Mouse (Mus musculus) forebrain, embryonic 12.5 days (tissue): ENCODE data around the gene Bnc2. TPM values are rescaled to one million over a fixed set of nuclear protein-coding genes. Genes with fewer than 3 reads are reported as not detected.

Experiments used
- ATAC-seq: fragments of 200-750 bp; cut with Nextera tagmentation; 2 replicates; pipeline ENCODE4 v1.8.0; 2017; ENCODE audit warnings: moderate TSS enrichment; ENCODE audit not compliant: low FRiP score
- H3K27ac ChIP-seq: fragments of 300-500 bp; sonication (generic); 2 replicates; pipeline ENCODE4 v1.5.1; 2016; ENCODE audit warnings: mild to moderate bottlenecking
- H3K27me3 ChIP-seq: fragments of 300-500 bp; sonication (generic); 2 replicates; pipeline ENCODE4 v1.6.1; 2016; ENCODE audit warnings: mild to moderate bottlenecking
- H3K36me3 ChIP-seq: fragments of 300-500 bp; sonication (generic); replicated peaks from 2 replicates; pipeline ENCODE4 v1.6.1; 2016; ENCODE audit warnings: mild to moderate bottlenecking
- H3K4me1 ChIP-seq: fragments of 300-500 bp; sonication (generic); 2 replicates; pipeline ENCODE4 v1.6.1; 2016
- H3K4me2 ChIP-seq: fragments of 300-500 bp; sonication (generic); 2 replicates; pipeline ENCODE4 v1.6.1; 2016; ENCODE audit warnings: mild to moderate bottlenecking, moderate library complexity
- H3K4me3 ChIP-seq: fragments of 300-500 bp; sonication (generic); replicated peaks from 2 replicates; pipeline ENCODE4 v1.5.1; 2016; ENCODE audit warnings: mild to moderate bottlenecking
- H3K9ac ChIP-seq: fragments of 300-500 bp; sonication (generic); 2 replicates; pipeline ENCODE4 v1.6.1; 2016; ENCODE audit warnings: mild to moderate bottlenecking
- H3K9me3 ChIP-seq: fragments of 300-500 bp; sonication (generic); 2 replicates; pipeline ENCODE4 v1.6.1; 2016
- WGBS: fragments of 180-500 bp; shearing (Covaris S2); methylation state at CpG from one replicate; pipeline ENCODE4 v1.1.7; 2016; 5-methylcytosine and 5-hydroxymethylcytosine counted together
- polyA plus RNA-seq: library from polyadenylated mRNA; unstranded; fragments of >200 nt; fragmentation: Nextera tagmentation; extraction: Ambion mirVana; gene quantifications from 2 replicates; pipeline ENCODE4 v1.2.1, GENCODE M21; 2016

The Bnc2 gene
- polyA plus RNA-seq, 1 experiment from 2014 or later = 7.2 TPM

DNA sequence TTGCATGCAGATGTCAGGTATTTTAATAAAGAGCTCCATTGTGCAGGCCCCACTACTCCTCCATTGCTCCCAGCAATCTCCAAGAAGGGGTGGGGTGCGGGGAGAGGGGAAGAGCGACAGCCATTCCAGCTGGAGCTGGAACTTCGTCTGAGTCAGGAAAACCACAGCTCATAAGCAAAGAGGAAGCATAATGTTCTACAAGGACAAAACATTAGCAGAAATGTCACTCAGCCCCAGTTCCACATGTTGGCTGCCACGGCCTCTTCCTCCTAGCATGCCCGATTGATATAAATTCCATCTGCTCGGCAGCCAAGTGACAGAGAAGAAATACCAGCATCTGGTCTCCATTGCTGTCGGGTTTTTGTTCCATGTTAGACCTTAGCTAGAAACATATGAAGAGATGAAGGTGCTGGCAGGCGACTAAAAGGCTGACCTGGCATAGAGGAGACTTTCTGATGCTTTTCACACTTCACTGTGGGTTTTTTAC, 312.7 kb downstream of the Bnc2 start:
- 54% methylated on average over 8 of the region's 8 CpGs for WGBS
- Histone ChIP-seq H3K4me3 (no peak overlapping the region), H3K27me3 (no peaks in the 10 kb centered on the region), H3K4me1 (peaks cover 9% of the 10 kb centered on the region), H3K9ac (no peak overlapping the region), H3K36me3 (no peaks in the 10 kb centered on the region), H3K9me3 (no peaks in the 10 kb centered on the region), H3K27ac (peak overlapping the region; percentile 36; the same call in 1 of the 2 replicates), H3K4me2 (no peak overlapping the region)
- no peak for ATAC-seq

GRCm38 (mm10) chr4:84361165-84361564, 313.9 kb downstream of the Bnc2 start:
- no peak for ATAC-seq
- Histone ChIP-seq H3K27me3 (no peaks in the 10 kb centered on the region), H3K9me3 (no peaks in the 10 kb centered on the region), H3K4me1 (peaks cover 19% of the 10 kb centered on the region), H3K27ac (no peak overlapping the region), H3K9ac (no peak overlapping the region), H3K4me2 (no peak overlapping the region), H3K4me3 (no peak overlapping the region), H3K36me3 (no peaks in the 10 kb centered on the region)
- WGBS = 75% methylated on average over 5 of the region's 5 CpGs

DNA sequence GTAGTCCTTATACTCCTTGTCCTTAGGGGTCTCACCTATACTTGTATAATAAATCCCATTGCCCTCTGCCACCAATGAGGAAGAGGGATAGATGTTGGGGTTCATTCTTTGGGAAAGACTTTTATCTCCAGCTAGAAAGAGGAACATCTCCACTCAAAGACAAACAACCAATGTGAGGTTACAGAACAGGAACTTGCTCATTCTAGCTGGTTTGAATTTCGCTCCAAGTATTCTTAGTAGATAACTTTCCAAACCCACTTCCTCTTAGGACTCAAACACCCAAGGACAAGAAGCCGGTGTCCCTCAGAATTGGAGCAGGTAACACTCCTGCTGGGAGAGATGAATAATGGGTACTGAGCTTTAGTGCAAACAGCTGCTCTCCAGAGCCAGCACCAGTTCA, 315.1 kb downstream of the Bnc2 start:
- Histone ChIP-seq H3K27ac (no peak overlapping the region), H3K9me3 (no peaks in the 10 kb centered on the region), H3K36me3 (no peaks in the 10 kb centered on the region), H3K4me2 (no peak overlapping the region), H3K9ac (no peak overlapping the region), H3K4me3 (no peak overlapping the region), H3K27me3 (no peaks in the 10 kb centered on the region), H3K4me1 (peaks cover 21% of the 10 kb centered on the region)
- WGBS = 90% methylated on average over 2 of the region's 2 CpGs
- ATAC-seq = no peak

GRCm38 (mm10) chr4:84358204-84358603, 316.9 kb downstream of the Bnc2 start:
- no peak overlapping the region for H3K9ac ChIP-seq
- ATAC-seq = no peak
- H3K4me3 ChIP-seq = no peak overlapping the region
- no peaks in the 10 kb centered on the region for H3K27me3 ChIP-seq
- no peak overlapping the region for H3K4me2 ChIP-seq
- no peaks in the 10 kb centered on the region for H3K36me3 ChIP-seq
- WGBS = 40% methylated on average over 2 of the region's 2 CpGs
- H3K9me3 ChIP-seq = no peaks in the 10 kb centered on the region
- no peak overlapping the region for H3K27ac ChIP-seq
- peaks cover 21% of the 10 kb centered on the region for H3K4me1 ChIP-seq

DNA sequence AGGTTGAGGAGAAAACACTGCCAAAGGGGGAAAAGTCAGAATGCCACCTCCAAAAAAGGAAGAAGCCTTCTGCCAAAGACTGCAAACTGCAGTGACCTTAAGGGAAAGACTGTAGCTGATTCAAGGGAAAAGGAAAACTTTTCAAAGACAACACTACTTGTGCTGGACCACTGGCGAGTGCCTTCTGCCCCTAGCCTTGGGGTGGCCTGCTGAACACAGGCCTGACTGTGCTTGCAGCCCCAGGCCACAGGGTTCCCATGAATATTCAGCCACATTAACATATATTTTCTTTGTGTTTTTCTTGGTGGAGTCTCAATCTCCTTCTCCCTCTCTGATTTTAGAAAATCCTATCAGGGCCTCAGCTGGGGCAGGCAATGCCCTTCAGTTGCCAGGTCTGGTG, 317.7 kb downstream of the Bnc2 start:
- no peak for ATAC-seq
- 19% methylated on average over 1 of the region's 1 CpGs for WGBS
- no peak overlapping the region for H3K4me2 ChIP-seq
- no peak overlapping the region for H3K9ac ChIP-seq
- H3K36me3 ChIP-seq = no peaks in the 10 kb centered on the region
- no peak overlapping the region for H3K4me3 ChIP-seq
- no peak overlapping the region for H3K27ac ChIP-seq
- H3K4me1 ChIP-seq = peaks cover 19% of the 10 kb centered on the region
- H3K27me3 ChIP-seq = no peaks in the 10 kb centered on the region
- H3K9me3 ChIP-seq = no peaks in the 10 kb centered on the region

DNA sequence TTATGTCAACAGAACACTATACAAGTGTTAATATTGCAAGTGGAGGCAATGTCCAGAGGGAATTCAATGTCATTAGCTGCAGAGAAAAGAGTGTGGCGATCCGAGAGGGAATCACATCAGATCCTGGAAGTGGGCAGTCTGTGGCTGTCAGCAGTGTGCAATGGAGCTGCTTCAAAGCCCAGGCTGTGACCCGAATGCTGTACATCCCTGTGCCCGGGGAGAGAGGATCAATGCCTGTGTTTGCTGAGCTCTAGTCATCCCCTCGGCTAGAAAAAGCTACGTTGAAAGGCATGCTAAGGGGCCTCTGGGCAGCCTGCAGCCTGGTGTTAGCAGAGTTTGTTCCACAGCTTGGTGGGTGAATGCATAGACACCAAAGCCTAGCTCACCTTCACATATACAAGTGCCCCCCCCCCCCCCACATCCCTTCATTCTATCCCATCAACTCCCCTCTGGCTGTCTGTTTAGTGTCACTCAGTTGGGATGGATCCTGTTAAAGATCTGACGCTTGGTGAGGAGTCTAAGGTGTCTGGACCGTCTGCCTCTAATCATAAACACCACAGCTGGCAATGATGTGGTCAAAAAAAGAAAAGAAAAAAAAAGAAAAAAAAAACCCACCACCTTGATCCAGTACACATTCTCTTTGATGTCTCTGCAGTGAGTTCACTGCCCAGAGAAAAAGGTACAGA, 318.5 kb downstream of the Bnc2 start:
- Histone ChIP-seq H3K9ac (no peak overlapping the region), H3K4me3 (no peak overlapping the region), H3K27ac (0 out of 2 replicates have a peak overlapping the region, but pooled peaks have one; percentile 19), H3K4me2 (no peak overlapping the region), H3K27me3 (no peaks in the 10 kb centered on the region), H3K9me3 (no peaks in the 10 kb centered on the region), H3K4me1 (peaks cover 15% of the 10 kb centered on the region), H3K36me3 (no peaks in the 10 kb centered on the region)
- ATAC-seq = peak; percentile 61
- WGBS = 22% methylated on average over 8 of the region's 8 CpGs

- Histone ChIP-seq H3K27ac (no peak overlapping the region), H3K36me3 (no peaks in the 10 kb centered on the region), H3K27me3 (no peaks in the 10 kb centered on the region), H3K4me3 (no peak overlapping the region), H3K4me1 (peaks cover 15% of the 10 kb centered on the region), H3K9me3 (no peaks in the 10 kb centered on the region), H3K4me2 (no peak overlapping the region), H3K9ac (no peak overlapping the region)
- ATAC-seq = no peak
- WGBS = 76% methylated on average over 2 of the region's 2 CpGs
Observed at GRCm38 (mm10) chr4:84352656-84353055, 322.4 kb downstream of the Bnc2 start.

DNA sequence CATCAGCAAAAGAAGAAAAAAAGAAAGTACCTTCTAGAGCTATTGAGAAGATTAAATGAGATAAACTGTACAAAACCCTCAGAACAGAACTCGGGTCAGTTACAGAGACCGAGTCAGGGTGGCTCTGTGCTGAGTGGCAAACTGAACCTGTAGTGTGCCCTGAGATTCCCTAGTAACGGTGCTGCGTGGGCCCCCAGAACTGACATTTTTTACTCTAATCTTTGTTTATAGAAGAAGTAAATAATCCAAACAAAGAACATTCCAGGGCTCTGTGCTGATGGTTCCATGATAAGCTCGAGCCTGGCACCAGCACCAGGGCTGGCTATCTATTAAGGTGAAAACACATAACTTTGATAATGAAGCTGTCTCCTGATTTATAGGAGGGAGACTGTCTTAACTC, 325.5 kb downstream of the Bnc2 start:
- H3K27me3 ChIP-seq = no peaks in the 10 kb centered on the region
- H3K27ac ChIP-seq = no peak overlapping the region
- no peaks in the 10 kb centered on the region for H3K36me3 ChIP-seq
- H3K9me3 ChIP-seq = no peaks in the 10 kb centered on the region
- no peaks in the 10 kb centered on the region for H3K4me1 ChIP-seq
- H3K4me2 ChIP-seq = no peak overlapping the region
- H3K4me3 ChIP-seq = no peak overlapping the region
- 65% methylated on average over 5 of the region's 5 CpGs for WGBS
- no peak for ATAC-seq
- no peak overlapping the region for H3K9ac ChIP-seq

DNA sequence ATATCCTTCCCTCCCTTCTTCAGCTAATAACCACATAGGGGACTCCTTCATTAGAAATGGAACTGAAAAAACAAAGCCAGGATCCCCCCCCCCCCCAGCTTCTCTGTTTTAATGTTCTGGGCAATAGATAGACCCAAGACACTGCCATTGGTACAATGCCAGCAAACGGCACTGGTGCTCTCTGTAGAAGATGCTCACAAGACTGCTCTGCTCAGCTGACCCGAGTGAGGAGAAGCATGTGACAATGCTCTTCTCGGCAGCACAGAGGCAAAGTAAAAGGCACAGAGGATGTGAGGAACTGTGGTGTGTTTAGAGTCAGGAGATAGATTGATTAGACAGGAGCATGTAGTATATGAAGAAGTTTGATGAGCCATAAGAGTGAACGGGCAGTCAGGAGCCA, 335.9 kb downstream of the Bnc2 start:
- Histone ChIP-seq H3K4me1 (no peaks in the 10 kb centered on the region), H3K4me3 (no peak overlapping the region), H3K4me2 (no peak overlapping the region), H3K36me3 (no peaks in the 10 kb centered on the region), H3K9me3 (no peaks in the 10 kb centered on the region), H3K9ac (no peak overlapping the region), H3K27me3 (no peaks in the 10 kb centered on the region), H3K27ac (no peak overlapping the region)
- ATAC-seq = no peak
- WGBS = 70% methylated on average over 4 of the region's 4 CpGs

DNA sequence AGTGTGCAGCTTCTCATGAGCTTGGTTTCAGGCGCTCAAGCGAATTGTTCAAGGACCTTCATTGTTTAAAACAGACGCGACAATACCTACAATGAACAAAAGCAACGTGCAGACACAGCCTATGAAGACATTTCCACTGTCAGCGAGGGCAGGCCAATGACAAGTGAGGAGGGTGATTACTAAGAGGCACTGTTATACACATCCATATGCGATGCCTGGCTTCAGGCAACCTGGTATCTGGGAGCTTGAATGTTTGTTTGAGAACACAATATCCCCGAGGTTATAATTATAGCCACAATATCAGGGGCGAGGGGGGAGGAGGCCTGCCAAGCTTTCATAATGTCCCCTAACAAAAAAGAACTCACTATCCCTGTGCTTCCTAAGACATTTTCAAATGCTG, 343.1 kb downstream of the Bnc2 start:
- H3K9me3 ChIP-seq = no peaks in the 10 kb centered on the region
- no peak for ATAC-seq
- WGBS = 68% methylated on average over 9 of the region's 9 CpGs
- no peaks in the 10 kb centered on the region for H3K36me3 ChIP-seq
- H3K27me3 ChIP-seq = no peaks in the 10 kb centered on the region
- no peaks in the 10 kb centered on the region for H3K4me1 ChIP-seq
- no peak overlapping the region for H3K4me3 ChIP-seq
- H3K27ac ChIP-seq = no peak overlapping the region
- no peak overlapping the region for H3K4me2 ChIP-seq
- no peak overlapping the region for H3K9ac ChIP-seq

- H3K9ac ChIP-seq = no peak overlapping the region
- H3K27me3 ChIP-seq = no peaks in the 10 kb centered on the region
- no peak overlapping the region for H3K4me3 ChIP-seq
- no peak for ATAC-seq
- no peaks in the 10 kb centered on the region for H3K36me3 ChIP-seq
- no peaks in the 10 kb centered on the region for H3K4me1 ChIP-seq
- H3K9me3 ChIP-seq = no peaks in the 10 kb centered on the region
- no peak overlapping the region for H3K4me2 ChIP-seq
- H3K27ac ChIP-seq = no peak overlapping the region
- WGBS = 66% methylated on average over 3 of the region's 3 CpGs
Observed at GRCm38 (mm10) chr4:84331450-84331849, 343.6 kb downstream of the Bnc2 start.

GRCm38 (mm10) chr4:84330509-84330908, 344.6 kb downstream of the Bnc2 start:
- no peaks in the 10 kb centered on the region for H3K27me3 ChIP-seq

DNA sequence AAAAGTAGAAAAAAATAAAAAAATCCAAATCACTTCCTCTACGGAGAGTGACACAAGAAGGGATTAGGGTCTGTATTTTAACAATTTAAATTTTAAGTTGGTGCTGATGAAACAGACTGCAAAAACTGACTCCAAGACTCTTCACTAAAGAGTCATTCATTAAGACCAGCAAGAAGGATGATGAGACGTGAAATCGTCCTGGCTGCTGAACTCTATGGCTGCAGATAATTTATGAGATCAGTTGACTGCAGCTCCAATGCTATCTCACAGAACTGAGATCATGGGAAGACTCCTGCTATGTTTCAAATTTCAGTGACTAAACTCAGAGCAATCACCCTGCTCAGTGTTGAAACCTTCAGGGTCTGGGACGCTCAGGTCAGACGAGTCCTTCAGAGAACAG, 345.4 kb downstream of the Bnc2 start:
- no peak overlapping the region for H3K4me3 ChIP-seq
- 87% methylated on average over 5 of the region's 5 CpGs for WGBS
- no peak overlapping the region for H3K9ac ChIP-seq
- no peak overlapping the region for H3K27ac ChIP-seq
- H3K36me3 ChIP-seq = no peaks in the 10 kb centered on the region
- peaks cover 6% of the 10 kb centered on the region; the same call in 1 of the 2 replicates for H3K4me1 ChIP-seq
- ATAC-seq = no peak
- H3K27me3 ChIP-seq = no peaks in the 10 kb centered on the region
- no peaks in the 10 kb centered on the region for H3K9me3 ChIP-seq
- H3K4me2 ChIP-seq = no peak overlapping the region

More at GRCm38 (mm10) chr4:84330509-84330908, 344.6 kb downstream of the Bnc2 start:
- Histone ChIP-seq H3K27ac (no peak overlapping the region), H3K4me2 (no peak overlapping the region), H3K9me3 (no peaks in the 10 kb centered on the region), H3K9ac (no peak overlapping the region), H3K4me1 (no peaks in the 10 kb centered on the region), H3K36me3 (no peaks in the 10 kb centered on the region), H3K4me3 (no peak overlapping the region)
- WGBS = 88% methylated on average over 4 of the region's 4 CpGs
- ATAC-seq = no peak
